Mouse (Mus musculus) embryonic fibroblast, embryonic 13.5 days (primary cell): ENCODE results near the gene Rpl10-ps3.

ENCODE experiments used
- CTCF ChIP-seq: IDR thresholded peaks from 2 replicates; pipeline ENCODE4 v1.5.1; 2011; ENCODE audit warnings: mild to moderate bottlenecking, control low read depth, low read length, moderate library complexity, borderline replicate concordance; ENCODE audit not compliant: insufficient read depth
- POLR2A ChIP-seq: IDR thresholded peaks from 2 replicates; pipeline ENCODE4 v1.6.1; 2011; ENCODE audit warnings: low read depth, mild to moderate bottlenecking, control low read depth, low read length, moderate library complexity

- TF ChIP-seq POLR2A (no peak), CTCF (no peak)
Measured at GRCm38 (mm10) chr9:50304004-50304403, 40.8 kb downstream of the Rpl10-ps3 start.
